Mouse (Mus musculus): ENCODE results near the gene Cryl1. TPM values are rescaled to one million over a fixed set of nuclear protein-coding genes. Genes with fewer than 3 reads are reported as not detected.

Cryl1 gene
- polyA plus RNA-seq, 1 experiment from 2014 or later: 8.8 TPM

DNA sequence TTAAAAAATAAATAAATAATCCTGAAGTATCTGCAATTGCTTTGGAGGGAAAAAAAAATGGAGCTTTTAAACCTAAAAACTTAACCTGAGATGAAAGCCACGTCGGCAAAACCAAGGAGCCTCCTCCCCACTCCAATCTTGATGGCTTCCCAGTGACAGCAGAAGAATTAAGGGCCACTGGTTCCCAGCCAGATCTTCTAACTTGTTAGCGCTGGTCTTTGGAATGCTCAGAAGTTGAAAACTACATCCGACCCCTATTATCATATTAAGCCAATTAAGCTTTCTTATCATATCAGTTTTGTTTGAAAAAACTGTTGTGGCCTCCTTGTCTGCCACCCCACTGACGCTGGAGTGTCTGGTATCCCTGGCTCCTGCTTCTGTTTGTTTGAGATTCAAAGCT lies 114.5 kb downstream of the Cryl1 start:
- Histone ChIP-seq H3K4me3 (ENCODE audit: low read depth, low read length) (no peak overlapping the region), H3K36me3 (ENCODE audit: control insufficient read depth, insufficient read depth, low read length) (no peaks in the 10 kb centered on the region), H3K4me2 (replicated peaks; ENCODE audit: low read depth, low read length) (no peak overlapping the region), H3K27ac (ENCODE audit: low read depth, low read length) (no peak overlapping the region), H3K27me3 (ENCODE audit: control insufficient read depth, insufficient read depth, low read length) (no peaks in the 10 kb centered on the region), H3K9ac (ENCODE audit: low read depth, low read length) (no peak overlapping the region), H3K9me3 (ENCODE audit: control insufficient read depth, low read length) (no peaks in the 10 kb centered on the region), H3K4me1 (replicated peaks; ENCODE audit: control insufficient read depth, insufficient read depth, low read length) (no peaks in the 10 kb centered on the region)
- ATAC-seq (ENCODE audit: low FRiP score): no peak
- no peak for DNase-seq (ENCODE audit: low spot score)
- 70% methylated on average over 5 of the region's 5 CpGs for WGBS

DNA sequence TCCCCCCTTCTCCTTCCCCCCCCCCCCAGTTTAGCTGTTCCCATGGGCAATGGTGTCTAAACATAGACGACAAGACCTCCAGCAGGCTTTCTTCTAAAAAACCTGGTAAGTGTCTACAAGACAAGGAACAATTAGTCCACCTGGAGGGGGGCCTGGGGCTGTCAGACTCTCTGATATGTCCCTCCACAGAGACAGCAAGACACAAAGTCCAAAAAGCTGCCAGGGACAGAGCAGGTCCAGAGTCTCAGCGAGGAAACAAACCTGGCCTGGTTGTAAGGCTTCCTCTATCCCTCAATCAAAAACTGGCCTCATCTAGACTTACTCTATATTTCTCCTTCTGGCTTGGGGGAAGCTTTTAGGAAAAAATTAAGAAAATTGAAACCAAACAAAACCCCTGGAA lies 115.7 kb downstream of the Cryl1 start:
- WGBS: 43% methylated on average over 2 of the region's 2 CpGs
- no peaks in the 10 kb centered on the region for H3K9me3 ChIP-seq (ENCODE audit: control insufficient read depth, low read length)
- no peak overlapping the region for H3K4me3 ChIP-seq (ENCODE audit: low read depth, low read length)
- no peak overlapping the region for H3K9ac ChIP-seq (ENCODE audit: low read depth, low read length)
- DNase-seq (ENCODE audit: low spot score): no peak
- H3K36me3 ChIP-seq (ENCODE audit: control insufficient read depth, insufficient read depth, low read length): no peaks in the 10 kb centered on the region
- no peak overlapping the region for H3K4me2 ChIP-seq (replicated peaks; ENCODE audit: low read depth, low read length)
- H3K27me3 ChIP-seq (ENCODE audit: control insufficient read depth, insufficient read depth, low read length): no peaks in the 10 kb centered on the region
- no peak overlapping the region for H3K27ac ChIP-seq (ENCODE audit: low read depth, low read length)
- H3K4me1 ChIP-seq (replicated peaks; ENCODE audit: control insufficient read depth, insufficient read depth, low read length): no peaks in the 10 kb centered on the region
- no peak for ATAC-seq (ENCODE audit: low FRiP score)

DNA sequence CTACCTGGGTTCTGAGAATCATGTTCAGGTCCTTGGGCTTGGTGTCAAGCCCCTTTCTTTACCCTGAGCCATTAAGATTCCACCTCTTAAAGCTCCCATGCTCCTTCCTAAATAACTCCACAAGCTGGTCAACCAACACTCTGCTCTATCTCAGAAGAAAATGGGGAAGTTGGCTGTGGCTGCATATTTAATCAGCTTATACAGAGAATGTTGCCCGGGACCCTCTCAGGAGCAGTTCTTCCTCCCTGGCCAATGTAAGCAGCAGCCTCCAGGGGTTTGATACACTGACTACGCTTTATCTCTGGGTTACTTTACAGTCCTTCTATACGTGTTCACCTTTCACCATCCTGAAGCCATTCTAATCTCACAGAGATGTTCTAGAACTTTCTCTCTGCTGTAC lies 117.5 kb downstream of the Cryl1 start:
- ATAC-seq (ENCODE audit: low FRiP score) (no peak), DNase-seq (ENCODE audit: low spot score) (no peak)
- Histone ChIP-seq H3K4me1 (replicated peaks; ENCODE audit: control insufficient read depth, insufficient read depth, low read length) (no peaks in the 10 kb centered on the region), H3K4me3 (ENCODE audit: low read depth, low read length) (no peak overlapping the region), H3K9me3 (ENCODE audit: control insufficient read depth, low read length) (no peaks in the 10 kb centered on the region), H3K36me3 (ENCODE audit: control insufficient read depth, insufficient read depth, low read length) (no peaks in the 10 kb centered on the region), H3K4me2 (replicated peaks; ENCODE audit: low read depth, low read length) (no peak overlapping the region), H3K9ac (ENCODE audit: low read depth, low read length) (no peak overlapping the region), H3K27ac (ENCODE audit: low read depth, low read length) (no peak overlapping the region), H3K27me3 (ENCODE audit: control insufficient read depth, insufficient read depth, low read length) (no peaks in the 10 kb centered on the region)
- 97% methylated on average over 3 of the region's 3 CpGs for WGBS

DNA sequence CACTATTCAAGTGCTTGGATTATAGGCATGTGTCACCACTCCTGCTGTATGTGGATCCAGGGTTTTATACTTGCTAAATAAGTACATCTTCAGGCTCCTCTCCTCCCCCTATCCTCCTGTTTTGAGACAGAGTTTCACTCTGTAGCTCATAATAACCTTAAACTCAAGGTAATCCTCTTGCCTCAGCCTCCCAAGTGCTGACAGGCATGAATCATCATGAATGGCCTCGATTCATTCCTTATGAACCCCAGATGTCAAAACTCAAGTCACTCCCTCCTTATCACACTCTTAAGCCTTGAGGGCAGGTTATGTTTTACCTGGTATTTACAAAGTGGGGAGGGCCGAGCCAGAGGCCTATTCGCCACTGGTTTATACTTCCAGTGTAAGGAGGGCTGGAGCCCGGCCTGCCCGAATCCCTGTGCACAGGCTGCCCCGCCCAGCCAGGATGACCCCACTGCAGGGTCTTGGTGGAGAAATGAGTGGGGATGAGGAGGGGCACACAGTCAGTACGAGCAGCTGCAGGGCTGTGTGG lies 121.8 kb downstream of the Cryl1 start:
- WGBS: 94% methylated on average over 7 of the region's 7 CpGs
- no peak overlapping the region for H3K9ac ChIP-seq (ENCODE audit: low read depth, low read length)
- H3K4me3 ChIP-seq (ENCODE audit: low read depth, low read length): no peak overlapping the region
- H3K27ac ChIP-seq (ENCODE audit: low read depth, low read length): no peak overlapping the region
- H3K4me1 ChIP-seq (replicated peaks; ENCODE audit: control insufficient read depth, insufficient read depth, low read length): no peaks in the 10 kb centered on the region
- no peak overlapping the region for H3K4me2 ChIP-seq (replicated peaks; ENCODE audit: low read depth, low read length)
- ATAC-seq (ENCODE audit: low FRiP score) (no peak), DNase-seq (ENCODE audit: low spot score) (no peak)
- H3K36me3 ChIP-seq (ENCODE audit: control insufficient read depth, insufficient read depth, low read length): no peaks in the 10 kb centered on the region
- H3K27me3 ChIP-seq (ENCODE audit: control insufficient read depth, insufficient read depth, low read length): no peaks in the 10 kb centered on the region
- no peaks in the 10 kb centered on the region for H3K9me3 ChIP-seq (ENCODE audit: control insufficient read depth, low read length)

DNA sequence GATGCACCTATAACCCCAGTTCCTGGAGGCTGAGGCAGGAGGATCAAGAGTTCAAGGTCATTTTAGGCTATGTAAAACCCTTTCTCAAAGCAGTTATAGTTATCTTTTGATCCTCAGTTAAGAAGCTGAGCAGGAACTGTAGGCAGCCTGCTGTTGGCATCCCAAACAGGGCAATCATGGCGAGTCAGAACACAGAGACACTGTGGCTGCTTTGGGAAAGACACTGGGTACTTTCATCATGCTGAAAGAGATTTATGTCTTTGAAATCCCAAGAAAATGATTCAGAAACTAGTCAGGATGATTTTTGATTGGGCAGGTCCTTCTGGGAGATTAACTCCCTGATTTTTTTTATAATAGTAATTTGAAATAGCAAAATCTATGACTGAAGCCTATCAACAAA lies 126.0 kb downstream of the Cryl1 start:
- H3K4me2 ChIP-seq (replicated peaks; ENCODE audit: low read depth, low read length): no peak overlapping the region
- no peak for ATAC-seq (ENCODE audit: low FRiP score)
- no peaks in the 10 kb centered on the region for H3K36me3 ChIP-seq (ENCODE audit: control insufficient read depth, insufficient read depth, low read length)
- WGBS: 79% methylated on average over 1 of the region's 1 CpGs
- no peaks in the 10 kb centered on the region for H3K9me3 ChIP-seq (ENCODE audit: control insufficient read depth, low read length)
- H3K27me3 ChIP-seq (ENCODE audit: control insufficient read depth, insufficient read depth, low read length): no peaks in the 10 kb centered on the region
- H3K4me1 ChIP-seq (replicated peaks; ENCODE audit: control insufficient read depth, insufficient read depth, low read length): no peaks in the 10 kb centered on the region
- no peak overlapping the region for H3K9ac ChIP-seq (ENCODE audit: low read depth, low read length)
- no peak for DNase-seq (ENCODE audit: low spot score)
- no peak overlapping the region for H3K4me3 ChIP-seq (ENCODE audit: low read depth, low read length)
- H3K27ac ChIP-seq (ENCODE audit: low read depth, low read length): no peak overlapping the region

DNA sequence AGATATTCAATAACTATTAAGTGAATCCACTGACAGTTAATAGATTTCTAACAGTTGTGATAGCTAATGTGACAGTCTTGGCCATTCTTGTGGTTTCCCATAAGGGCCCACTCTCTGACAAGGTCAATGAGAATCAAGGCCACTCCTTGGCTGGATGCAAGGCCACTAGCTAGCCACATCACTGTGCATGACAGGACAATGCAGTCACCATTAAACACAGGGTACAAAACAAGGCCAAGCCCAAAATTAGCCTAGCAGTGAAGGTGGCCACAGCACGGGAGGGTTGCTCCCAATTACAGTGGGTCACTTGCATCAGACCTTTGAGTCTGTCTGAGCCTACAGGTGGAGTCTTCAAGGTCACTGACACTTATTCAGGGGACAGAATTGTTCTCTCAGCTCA lies 126.5 kb downstream of the Cryl1 start:
- H3K9ac ChIP-seq (ENCODE audit: low read depth, low read length): no peak overlapping the region
- ATAC-seq (ENCODE audit: low FRiP score) (no peak), DNase-seq (ENCODE audit: low spot score) (no peak)
- H3K4me3 ChIP-seq (ENCODE audit: low read depth, low read length): no peak overlapping the region
- H3K4me2 ChIP-seq (replicated peaks; ENCODE audit: low read depth, low read length): no peak overlapping the region
- H3K27ac ChIP-seq (ENCODE audit: low read depth, low read length): no peak overlapping the region
- no peaks in the 10 kb centered on the region for H3K27me3 ChIP-seq (ENCODE audit: control insufficient read depth, insufficient read depth, low read length)
- no peaks in the 10 kb centered on the region for H3K4me1 ChIP-seq (replicated peaks; ENCODE audit: control insufficient read depth, insufficient read depth, low read length)
- H3K36me3 ChIP-seq (ENCODE audit: control insufficient read depth, insufficient read depth, low read length): no peaks in the 10 kb centered on the region
- no peaks in the 10 kb centered on the region for H3K9me3 ChIP-seq (ENCODE audit: control insufficient read depth, low read length)
- WGBS: 58% methylated on average over 1 of the region's 1 CpGs

DNA sequence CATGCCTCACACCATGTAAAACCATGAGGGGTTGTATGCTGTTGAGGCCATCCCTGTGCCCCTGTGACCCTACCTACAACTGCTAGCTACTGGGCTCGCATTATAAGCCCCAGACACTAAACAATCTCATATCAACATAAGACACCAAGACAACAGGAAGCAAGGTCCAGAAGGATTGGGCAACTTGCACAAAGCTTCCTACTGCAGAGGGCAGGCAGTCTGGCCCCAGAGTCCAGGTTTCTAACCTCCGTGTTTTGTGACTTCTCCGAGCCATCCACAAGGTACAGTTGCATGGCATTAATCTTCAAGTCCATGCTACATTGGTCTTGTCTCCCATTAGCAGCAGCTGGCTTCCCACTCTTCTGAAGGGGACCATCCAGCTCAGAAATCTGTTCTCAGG lies 129.4 kb downstream of the Cryl1 start:
- H3K27me3 ChIP-seq (ENCODE audit: control insufficient read depth, insufficient read depth, low read length): no peaks in the 10 kb centered on the region
- DNase-seq (ENCODE audit: low spot score) (no peak), ATAC-seq (ENCODE audit: low FRiP score) (no peak)
- no peaks in the 10 kb centered on the region for H3K9me3 ChIP-seq (ENCODE audit: control insufficient read depth, low read length)
- no peaks in the 10 kb centered on the region for H3K36me3 ChIP-seq (ENCODE audit: control insufficient read depth, insufficient read depth, low read length)
- H3K9ac ChIP-seq (ENCODE audit: low read depth, low read length): no peak overlapping the region
- WGBS: 88% methylated on average over 3 of the region's 3 CpGs
- H3K4me2 ChIP-seq (replicated peaks; ENCODE audit: low read depth, low read length): no peak overlapping the region
- no peaks in the 10 kb centered on the region for H3K4me1 ChIP-seq (replicated peaks; ENCODE audit: control insufficient read depth, insufficient read depth, low read length)
- H3K4me3 ChIP-seq (ENCODE audit: low read depth, low read length): no peak overlapping the region
- H3K27ac ChIP-seq (ENCODE audit: low read depth, low read length): no peak overlapping the region

DNA sequence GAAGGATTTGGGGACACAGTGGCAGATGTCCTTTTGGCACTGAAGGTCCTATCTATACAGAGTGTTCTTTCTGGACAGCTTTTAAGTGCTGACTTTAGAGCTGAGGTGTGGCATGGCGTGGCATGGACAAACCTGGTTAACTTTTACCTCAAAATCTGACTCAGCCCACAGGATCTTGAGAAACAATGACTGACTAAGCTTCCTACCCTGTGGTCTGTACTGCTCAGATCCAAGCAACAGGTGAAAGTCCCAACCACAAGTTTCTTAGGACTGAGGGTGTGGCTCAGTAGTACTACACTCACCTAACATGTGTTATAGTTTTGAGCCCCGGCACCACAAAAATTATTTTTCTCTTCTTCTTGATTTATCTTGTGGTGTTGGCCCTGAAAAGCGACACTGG lies 130.0 kb downstream of the Cryl1 start:
- no peaks in the 10 kb centered on the region for H3K27me3 ChIP-seq (ENCODE audit: control insufficient read depth, insufficient read depth, low read length)
- H3K36me3 ChIP-seq (ENCODE audit: control insufficient read depth, insufficient read depth, low read length): no peaks in the 10 kb centered on the region
- no peak for ATAC-seq (ENCODE audit: low FRiP score)
- H3K9me3 ChIP-seq (ENCODE audit: control insufficient read depth, low read length): no peaks in the 10 kb centered on the region
- H3K4me2 ChIP-seq (replicated peaks; ENCODE audit: low read depth, low read length): no peak overlapping the region
- no peak overlapping the region for H3K27ac ChIP-seq (ENCODE audit: low read depth, low read length)
- H3K4me3 ChIP-seq (ENCODE audit: low read depth, low read length): no peak overlapping the region
- DNase-seq (ENCODE audit: low spot score): no peak
- no peaks in the 10 kb centered on the region for H3K4me1 ChIP-seq (replicated peaks; ENCODE audit: control insufficient read depth, insufficient read depth, low read length)
- 83% methylated on average over 3 of the region's 3 CpGs for WGBS
- no peak overlapping the region for H3K9ac ChIP-seq (ENCODE audit: low read depth, low read length)

DNA sequence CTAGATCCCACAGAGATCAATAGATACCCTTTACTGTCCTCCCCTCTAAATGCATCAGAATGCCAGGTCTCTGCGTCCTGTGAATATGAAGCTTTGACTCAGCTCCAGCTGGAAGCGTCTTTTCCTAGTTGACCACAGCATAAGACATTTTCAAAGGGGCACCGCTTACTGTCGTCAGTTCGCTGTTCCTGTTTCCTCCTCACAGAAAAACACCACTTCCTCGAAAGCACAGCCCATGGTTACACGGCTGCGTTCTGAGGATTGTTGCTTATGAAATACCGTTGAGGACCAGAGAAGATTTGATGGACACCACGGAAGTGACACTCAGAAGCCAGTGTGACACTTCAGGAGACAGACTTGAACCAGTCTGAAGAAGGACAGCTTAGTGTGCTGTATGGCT lies 134.4 kb downstream of the Cryl1 start:
- DNase-seq (ENCODE audit: low spot score): no peak
- Histone ChIP-seq H3K4me1 (replicated peaks; ENCODE audit: control insufficient read depth, insufficient read depth, low read length) (no peaks in the 10 kb centered on the region), H3K36me3 (ENCODE audit: control insufficient read depth, insufficient read depth, low read length) (no peaks in the 10 kb centered on the region), H3K9me3 (ENCODE audit: control insufficient read depth, low read length) (no peaks in the 10 kb centered on the region), H3K4me3 (ENCODE audit: low read depth, low read length) (no peak overlapping the region), H3K9ac (ENCODE audit: low read depth, low read length) (no peak overlapping the region), H3K27ac (ENCODE audit: low read depth, low read length) (no peak overlapping the region), H3K4me2 (replicated peaks; ENCODE audit: low read depth, low read length) (no peak overlapping the region), H3K27me3 (ENCODE audit: control insufficient read depth, insufficient read depth, low read length) (no peaks in the 10 kb centered on the region)
- 84% methylated on average over 10 of the region's 10 CpGs for WGBS
- no peak for ATAC-seq (ENCODE audit: low FRiP score)
